Mouse (Mus musculus): Measurements from ENCODE around the gene Pofut2. TPM values are rescaled to one million over a fixed set of nuclear protein-coding genes. Genes with fewer than 3 reads are reported as not detected.

The Pofut2 gene
- polyA plus RNA-seq, 1 experiment from 2014 or later: 131 TPM

- Histone ChIP-seq H3K4me2 (no peak overlapping the region), H3K27me3 (replicated peaks) (no peaks in the 10 kb centered on the region), H3K36me3 (no peaks in the 10 kb centered on the region), H3K4me1 (replicated peaks) (peaks cover 60% of the 10 kb centered on the region), H3K9ac (no peak overlapping the region), H3K27ac (ENCODE audit: poor library complexity, severe bottlenecking) (no peak overlapping the region), H3K9me3 (replicated peaks) (no peaks in the 10 kb centered on the region), H3K4me3 (no peak overlapping the region)
- no peak for ATAC-seq (ENCODE audit: insufficient number of reproducible peaks, low FRiP score)
- WGBS: 86% methylated on average over 1 of the region's 1 CpGs
Measured at GRCm38 (mm10) chr10:77233230-77233629, 25.8 kb upstream of the Pofut2 start.

DNA sequence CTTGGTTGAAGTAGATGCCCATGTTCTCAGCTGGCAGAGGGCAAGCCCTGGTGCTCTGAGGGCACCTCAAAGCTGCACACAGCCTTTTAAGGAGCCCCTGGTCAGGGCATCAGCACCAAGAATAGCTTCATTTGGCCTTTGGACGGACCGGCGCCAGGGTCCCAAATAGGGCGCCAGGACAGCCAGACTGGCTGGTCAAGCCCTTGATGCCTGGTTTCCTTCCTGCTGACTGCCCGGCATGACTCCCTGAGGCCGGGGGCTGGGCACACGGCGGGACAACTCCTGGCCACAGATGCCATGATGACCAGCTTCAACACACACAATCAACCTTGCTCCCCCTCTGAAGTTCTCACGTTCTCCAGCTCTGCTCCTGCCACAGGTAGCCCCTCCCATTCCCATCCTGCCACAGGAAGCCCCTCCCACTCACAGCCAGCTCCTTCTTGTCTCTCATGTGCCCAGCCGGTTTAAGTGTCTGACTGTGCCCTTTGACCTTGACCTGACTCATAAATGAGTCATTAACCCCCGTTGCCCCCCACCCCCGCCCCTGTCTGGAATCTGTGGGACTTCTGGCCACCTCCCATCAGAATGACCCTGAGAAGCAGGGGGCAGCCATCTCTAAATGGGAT is 23.9 kb upstream of the Pofut2 start:
- Histone ChIP-seq H3K27me3 (replicated peaks) (no peaks in the 10 kb centered on the region), H3K36me3 (no peaks in the 10 kb centered on the region), H3K9me3 (replicated peaks) (no peaks in the 10 kb centered on the region), H3K4me3 (no peak overlapping the region), H3K4me1 (replicated peaks) (peaks cover 42% of the 10 kb centered on the region), H3K9ac (no peak overlapping the region), H3K27ac (ENCODE audit: poor library complexity, severe bottlenecking) (no peak overlapping the region), H3K4me2 (no peak overlapping the region)
- WGBS: 70% methylated on average over 12 of the region's 12 CpGs
- no peak for ATAC-seq (ENCODE audit: insufficient number of reproducible peaks, low FRiP score)

- Histone ChIP-seq H3K27me3 (replicated peaks) (no peaks in the 10 kb centered on the region), H3K4me1 (replicated peaks) (peaks cover 20% of the 10 kb centered on the region), H3K4me2 (no peak overlapping the region), H3K9me3 (replicated peaks) (0 out of 2 replicates have a peak, but pooled peaks cover 6% of the 10 kb centered on the region), H3K4me3 (no peak overlapping the region), H3K9ac (0 out of 2 replicates have a peak overlapping the region, but pooled peaks have one; percentile 25), H3K36me3 (no peaks in the 10 kb centered on the region), H3K27ac (ENCODE audit: poor library complexity, severe bottlenecking) (no peak overlapping the region)
- 52% methylated on average over 16 of the region's 16 CpGs for WGBS
- ATAC-seq (ENCODE audit: insufficient number of reproducible peaks, low FRiP score): no peak
Measured at GRCm38 (mm10) chr10:77237795-77238580, 21.0 kb upstream of the Pofut2 start.

DNA sequence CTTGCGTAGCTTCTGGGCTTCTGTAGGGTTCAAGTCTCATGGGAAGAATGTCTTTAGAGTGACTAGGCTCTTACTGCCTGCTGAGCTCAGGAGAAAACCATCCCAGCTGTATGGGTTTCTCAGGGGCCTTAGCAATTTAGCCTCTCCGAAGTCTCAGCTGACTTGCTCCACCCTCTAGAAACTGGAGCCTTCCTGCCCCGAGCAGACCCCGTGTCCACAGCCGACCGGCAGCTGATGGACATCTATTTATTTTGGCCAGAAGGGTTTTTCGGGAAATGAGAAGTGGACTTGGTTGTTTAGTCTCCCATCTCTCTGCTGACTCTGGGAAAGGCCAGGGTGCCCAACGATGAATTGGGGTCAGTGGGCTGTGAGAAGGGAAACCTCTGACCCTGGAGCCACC is 18.3 kb upstream of the Pofut2 start:
- no peak overlapping the region for H3K4me2 ChIP-seq
- no peaks in the 10 kb centered on the region for H3K36me3 ChIP-seq
- H3K27ac ChIP-seq (ENCODE audit: poor library complexity, severe bottlenecking): no peak overlapping the region
- ATAC-seq (ENCODE audit: insufficient number of reproducible peaks, low FRiP score): no peak
- 0 out of 2 replicates have a peak, but pooled peaks cover 6% of the 10 kb centered on the region for H3K9me3 ChIP-seq (replicated peaks)
- 69% methylated on average over 8 of the region's 8 CpGs for WGBS
- H3K4me1 ChIP-seq (replicated peaks): peaks cover 25% of the 10 kb centered on the region
- H3K27me3 ChIP-seq (replicated peaks): no peaks in the 10 kb centered on the region
- H3K4me3 ChIP-seq: no peak overlapping the region
- H3K9ac ChIP-seq: no peak overlapping the region

- 46% methylated on average over 3 of the region's 3 CpGs for WGBS
- Histone ChIP-seq H3K4me3 (no peak overlapping the region), H3K27ac (ENCODE audit: poor library complexity, severe bottlenecking) (no peak overlapping the region), H3K9me3 (replicated peaks) (0 out of 2 replicates have a peak, but pooled peaks cover 6% of the 10 kb centered on the region), H3K4me2 (no peak overlapping the region), H3K9ac (no peak overlapping the region), H3K36me3 (no peaks in the 10 kb centered on the region), H3K4me1 (replicated peaks) (peaks cover 30% of the 10 kb centered on the region), H3K27me3 (replicated peaks) (no peaks in the 10 kb centered on the region)
- ATAC-seq (ENCODE audit: insufficient number of reproducible peaks, low FRiP score): no peak
Measured at GRCm38 (mm10) chr10:77242396-77242795, 16.6 kb upstream of the Pofut2 start.

GRCm38 (mm10) chr10:77242871-77243270 is 16.1 kb upstream of the Pofut2 start:
- WGBS: 74% methylated on average over 14 of the region's 14 CpGs
- H3K27me3 ChIP-seq (replicated peaks): no peaks in the 10 kb centered on the region
- no peaks in the 10 kb centered on the region for H3K36me3 ChIP-seq
- 0 out of 2 replicates have a peak, but pooled peaks cover 6% of the 10 kb centered on the region for H3K9me3 ChIP-seq (replicated peaks)
- peaks cover 30% of the 10 kb centered on the region for H3K4me1 ChIP-seq (replicated peaks)
- 0 out of 2 replicates have a peak overlapping the region, but pooled peaks have one; percentile 2 for H3K27ac ChIP-seq (ENCODE audit: poor library complexity, severe bottlenecking)
- no peak for ATAC-seq (ENCODE audit: insufficient number of reproducible peaks, low FRiP score)
- no peak overlapping the region for H3K9ac ChIP-seq
- H3K4me3 ChIP-seq: no peak overlapping the region
- H3K4me2 ChIP-seq: no peak overlapping the region

- no peak overlapping the region for H3K27ac ChIP-seq (ENCODE audit: poor library complexity, severe bottlenecking)
- H3K9ac ChIP-seq: no peak overlapping the region
- H3K4me2 ChIP-seq: no peak overlapping the region
- ATAC-seq (ENCODE audit: insufficient number of reproducible peaks, low FRiP score): no peak
- H3K27me3 ChIP-seq (replicated peaks): no peaks in the 10 kb centered on the region
- peaks cover 28% of the 10 kb centered on the region for H3K4me1 ChIP-seq (replicated peaks)
- H3K36me3 ChIP-seq: no peaks in the 10 kb centered on the region
- 0 out of 2 replicates have a peak, but pooled peaks cover 6% of the 10 kb centered on the region for H3K9me3 ChIP-seq (replicated peaks)
- WGBS: 76% methylated on average over 11 of the region's 11 CpGs
- no peak overlapping the region for H3K4me3 ChIP-seq
Measured at GRCm38 (mm10) chr10:77243572-77244161, 15.4 kb upstream of the Pofut2 start.

- peaks cover 28% of the 10 kb centered on the region for H3K4me1 ChIP-seq (replicated peaks)
- H3K36me3 ChIP-seq: no peaks in the 10 kb centered on the region
- 0 out of 2 replicates have a peak, but pooled peaks cover 6% of the 10 kb centered on the region for H3K9me3 ChIP-seq (replicated peaks)
- H3K4me2 ChIP-seq: no peak overlapping the region
- no peak overlapping the region for H3K9ac ChIP-seq
- no peaks in the 10 kb centered on the region for H3K27me3 ChIP-seq (replicated peaks)
- H3K4me3 ChIP-seq: no peak overlapping the region
- 90% methylated on average over 6 of the region's 6 CpGs for WGBS
- no peak overlapping the region for H3K27ac ChIP-seq (ENCODE audit: poor library complexity, severe bottlenecking)
- no peak for ATAC-seq (ENCODE audit: insufficient number of reproducible peaks, low FRiP score)
Measured at GRCm38 (mm10) chr10:77244777-77245176, 14.2 kb upstream of the Pofut2 start.

- no peaks in the 10 kb centered on the region for H3K9me3 ChIP-seq (replicated peaks)
- no peak overlapping the region for H3K27ac ChIP-seq (ENCODE audit: poor library complexity, severe bottlenecking)
- no peak for ATAC-seq (ENCODE audit: insufficient number of reproducible peaks, low FRiP score)
- WGBS: 82% methylated on average over 5 of the region's 5 CpGs
- no peaks in the 10 kb centered on the region for H3K36me3 ChIP-seq
- H3K4me3 ChIP-seq: no peak overlapping the region
- peaks cover 44% of the 10 kb centered on the region for H3K4me1 ChIP-seq (replicated peaks)
- H3K4me2 ChIP-seq: no peak overlapping the region
- no peak overlapping the region for H3K9ac ChIP-seq
- H3K27me3 ChIP-seq (replicated peaks): no peaks in the 10 kb centered on the region
Measured at GRCm38 (mm10) chr10:77247048-77247447, 12.0 kb upstream of the Pofut2 start.

DNA sequence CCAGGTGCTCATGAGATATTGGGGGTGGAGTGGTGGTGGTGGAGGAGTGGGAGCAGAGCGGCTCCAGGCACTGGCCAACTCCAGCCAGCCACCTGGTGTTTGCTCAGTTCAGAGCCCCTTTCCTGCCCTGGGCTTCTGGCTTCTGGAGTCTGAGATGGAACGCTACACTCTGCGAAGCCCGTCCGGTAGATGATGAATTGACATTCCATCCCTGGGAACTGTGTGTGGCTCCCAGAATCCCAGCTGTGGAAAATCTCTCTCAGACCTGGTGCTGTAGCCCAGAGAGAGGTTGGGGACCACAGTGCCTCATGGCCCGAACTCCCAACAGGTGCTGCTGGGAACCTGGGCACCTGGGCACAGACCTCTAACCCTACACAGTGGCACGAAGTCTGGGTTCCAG is 11.3 kb upstream of the Pofut2 start:
- 79% methylated on average over 7 of the region's 7 CpGs for WGBS
- Histone ChIP-seq H3K27me3 (replicated peaks) (no peaks in the 10 kb centered on the region), H3K9ac (no peak overlapping the region), H3K9me3 (replicated peaks) (no peaks in the 10 kb centered on the region), H3K36me3 (no peaks in the 10 kb centered on the region), H3K27ac (ENCODE audit: poor library complexity, severe bottlenecking) (no peak overlapping the region), H3K4me2 (no peak overlapping the region), H3K4me1 (replicated peaks) (peaks cover 48% of the 10 kb centered on the region), H3K4me3 (no peak overlapping the region)
- ATAC-seq (ENCODE audit: insufficient number of reproducible peaks, low FRiP score): no peak

DNA sequence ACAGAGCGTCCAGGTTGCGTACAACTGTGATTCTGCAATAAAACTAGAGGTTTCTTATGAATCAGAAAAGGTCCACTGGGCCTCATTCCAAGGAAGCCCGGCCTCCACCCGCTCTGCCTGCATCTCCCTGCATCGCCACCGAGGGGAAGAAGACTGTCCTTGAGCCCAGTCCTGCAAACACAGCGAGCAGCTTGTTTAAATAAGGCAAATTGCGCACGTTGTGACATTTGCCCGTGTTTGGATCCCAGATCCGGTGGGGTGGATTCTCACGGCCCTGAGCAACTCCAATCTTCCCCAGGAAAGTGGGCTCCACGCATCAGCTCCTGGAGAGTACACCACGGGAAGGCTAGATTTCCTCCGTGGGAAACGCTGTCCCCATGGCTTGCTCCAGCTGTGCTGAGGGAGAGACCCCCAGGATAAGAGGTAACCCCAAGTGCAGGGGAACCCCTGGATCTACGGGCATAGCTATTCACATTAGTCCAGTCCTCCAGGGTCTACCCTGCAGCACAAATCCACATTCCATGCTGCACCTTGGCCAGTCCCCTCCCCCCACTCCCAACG is 7.7 kb upstream of the Pofut2 start:
- H3K27ac ChIP-seq (ENCODE audit: poor library complexity, severe bottlenecking): peak overlapping the region; percentile 45; the same call in 1 of the 2 replicates
- peaks cover 35% of the 10 kb centered on the region for H3K4me1 ChIP-seq (replicated peaks)
- no peaks in the 10 kb centered on the region for H3K27me3 ChIP-seq (replicated peaks)
- H3K4me3 ChIP-seq: no peak overlapping the region
- H3K9ac ChIP-seq: no peak overlapping the region
- H3K36me3 ChIP-seq: no peaks in the 10 kb centered on the region
- 49% methylated on average over 18 of the region's 18 CpGs for WGBS
- no peaks in the 10 kb centered on the region for H3K9me3 ChIP-seq (replicated peaks)
- H3K4me2 ChIP-seq: peak overlapping the region; percentile 30
- no peak for ATAC-seq (ENCODE audit: insufficient number of reproducible peaks, low FRiP score)
